Mouse (Mus musculus): Measurements from ENCODE around the gene Nsdhl.

GRCm38 (mm10) chrX:72962743-72963142 lies 44.4 kb downstream of the Nsdhl start:
- no peak for TF ChIP-seq SMC3 (IDR thresholded peaks at IDR 0.05; ENCODE audit: low read depth, low read length)
- TF ChIP-seq HCFC1 (IDR thresholded peaks at IDR 0.05; ENCODE audit: low read depth, low read length): no peak
- TF ChIP-seq POLR2A (IDR thresholded peaks at IDR 0.05; ENCODE audit: control insufficient read depth in 1 of 2, insufficient read depth in 1 of 2, low read depth in 1 of 2, low read length in 2 of 2, poor library complexity in 1 of 2): no peak
- no peak for TF ChIP-seq MAZ (IDR thresholded peaks at IDR 0.05; ENCODE audit: low read depth, low read length)
- TF ChIP-seq CTCF (IDR thresholded peaks at IDR 0.05 in 2 of 3, conservative IDR thresholded peaks at IDR 0.05 in 1 of 3; ENCODE audit: control insufficient read depth in 1 of 3, insufficient read depth in 1 of 3, low read depth in 2 of 3, low read length in 3 of 3, poor library complexity in 1 of 3, severe bottlenecking in 1 of 3): no peak
- TF ChIP-seq MAX (IDR thresholded peaks at IDR 0.05; ENCODE audit: low read length): no peak

All from MEL (cell line).